Mouse (Mus musculus) Patski (cell line): ENCODE data around the gene Gm26938. TPM values are rescaled to one million over a fixed set of nuclear protein-coding genes. Genes with fewer than 3 reads are reported as not detected.

Experiments
- ATAC-seq: fragments of 100-300 bp; one replicate; pipeline ENCODE4 v1.8.0; 2021
- CTCF ChIA-PET: fragments of 350-600 bp; sonication (Branson Sonifier 250); formaldehyde crosslinking; loops from one replicate; lab custom pipeline; 2022; ENCODE audit warnings: inconsistent platforms; lab: Charles Lee
- POLR2A ChIA-PET: fragments of 350-600 bp; sonication (Branson Sonifier 250); formaldehyde crosslinking; loops from one replicate; lab custom pipeline; 2022; ENCODE audit warnings: antibody characterized with exemption, inconsistent platforms; lab: Charles Lee
- DNase-seq: peaks from one replicate; pipeline ENCODE4 v3.0.0-alpha.2; 2011; ENCODE audit warnings: low read depth, low spot score
- H3K27me3 ChIP-seq: fragments of 371-371 bp; one replicate; pipeline ENCODE4 v1.5.1; 2021
- CTCF ChIP-seq: fragments of 100-300 bp; IDR thresholded peaks from one replicate; pipeline ENCODE4 v1.5.1; 2021
- in situ Hi-C: fragments of 300-500 bp; cut with MboI; formaldehyde crosslinking; loops from 3 replicates; pipeline ENCODE4 v1.11.1; 2018; ENCODE audit warnings: low pct_unique_long_range_greater_than_20kb, mixed read lengths
- polyA plus RNA-seq: library from polyadenylated mRNA; unstranded; gene quantifications from one replicate; pipeline ENCODE4 v1.2.3, GENCODE M21; 2021

Gm26938 gene
- polyA plus RNA-seq, 1 experiment from 2014 or later, result not detected

- H3K27me3 ChIP-seq, result no peaks in the 10 kb centered on the region
- no peak for ATAC-seq
- no peak for TF ChIP-seq CTCF
- ChIA-PET CTCF (interaction anchor here (1.1 to 3.0 kb wide), 2 partner anchors 10 to 13 kb away, joined by 3 to 6 read pairs; no protein-coding TSS in a partner anchor), POLR2A (interaction anchor here (1.2 kb wide), 2 partner anchors 13 to 15 kb away, joined by 3 to 4 read pairs; partner anchors contain the start of gene Tmem184a)
- DNase-seq, result no peak
- in situ Hi-C loops, result no loop called here
These were observed 21.6 kb downstream of the Gm26938 start for GRCm38 (mm10) chr5:139804573-139805111.

- POLR2A ChIA-PET, result interaction anchor here (1.2 kb wide), 1 partner anchor 12 kb away, joined by 3 read pairs; no protein-coding TSS in a partner anchor
- in situ Hi-C loops, result no loop called here
- no peak for ATAC-seq
- CTCF ChIA-PET, result no interaction called here
- TF ChIP-seq CTCF, result no peak
- no peak for DNase-seq
- H3K27me3 ChIP-seq, result no peaks in the 10 kb centered on the region
These were observed 22.1 kb downstream of the Gm26938 start for GRCm38 (mm10) chr5:139804107-139804551.

- POLR2A ChIA-PET, result interaction anchor here (1.2 kb wide), 1 partner anchor 12 kb away, joined by 3 read pairs; no protein-coding TSS in a partner anchor
- no peak for ATAC-seq
- TF ChIP-seq CTCF, result no peak
- no peak for DNase-seq
- in situ Hi-C loops, result no loop called here
- H3K27me3 ChIP-seq, result no peaks in the 10 kb centered on the region
- CTCF ChIA-PET, result interaction anchor here (0.8 kb wide), 1 partner anchor 15 kb away, joined by 4 read pairs; no protein-coding TSS in a partner anchor
These were observed 22.6 kb downstream of the Gm26938 start for GRCm38 (mm10) chr5:139803601-139804102.

GRCm38 (mm10) chr5:139803165-139803564, 23.0 kb downstream of the Gm26938 start:
- TF ChIP-seq CTCF, result no peak
- H3K27me3 ChIP-seq, result no peaks in the 10 kb centered on the region
- ChIA-PET CTCF (interaction anchor here (0.8 kb wide), 1 partner anchor 16 kb away, joined by 4 read pairs; no protein-coding TSS in a partner anchor), POLR2A (interaction anchor here (1.2 kb wide), 1 partner anchor 11 kb away, joined by 3 read pairs; no protein-coding TSS in a partner anchor)
- DNase-seq (no peak), ATAC-seq (no peak)
- in situ Hi-C loops, result no loop called here

- POLR2A ChIA-PET, result no interaction called here
- TF ChIP-seq CTCF, result no peak
- in situ Hi-C loops, result no loop called here
- no peak for ATAC-seq
- no peak for DNase-seq
- CTCF ChIA-PET, result no interaction called here
- H3K27me3 ChIP-seq, result no peaks in the 10 kb centered on the region
These were observed 24.3 kb downstream of the Gm26938 start for GRCm38 (mm10) chr5:139801880-139802279.

GRCm38 (mm10) chr5:139801231-139801630, 25.0 kb downstream of the Gm26938 start:
- ChIA-PET CTCF (no interaction called here), POLR2A (interaction anchor here (0.9 kb wide), 1 partner anchor 11 kb away, joined by 3 read pairs; no protein-coding TSS in a partner anchor)
- in situ Hi-C loops, result no loop called here
- no peak for ATAC-seq
- no peak for TF ChIP-seq CTCF
- no peaks in the 10 kb centered on the region for H3K27me3 ChIP-seq
- DNase-seq, result no peak

- H3K27me3 ChIP-seq, result no peaks in the 10 kb centered on the region
- no peak for TF ChIP-seq CTCF
- in situ Hi-C loops, result no loop called here
- no peak for ATAC-seq
- DNase-seq, result no peak
- ChIA-PET POLR2A (interaction anchor here (0.9 kb wide), 2 partner anchors 8 to 12 kb away, joined by 3 read pairs; no protein-coding TSS in a partner anchor), CTCF (interaction anchor here (1.1 kb wide), 1 partner anchor 12 kb away, joined by 3 read pairs; no protein-coding TSS in a partner anchor)
These were observed 26.2 kb downstream of the Gm26938 start for GRCm38 (mm10) chr5:139799801-139800590.

GRCm38 (mm10) chr5:139799041-139799440, 27.2 kb downstream of the Gm26938 start:
- DNase-seq (no peak), ATAC-seq (no peak)
- in situ Hi-C loops, result no loop called here
- ChIA-PET POLR2A (interaction anchor here (0.6 kb wide), 1 partner anchor 321 kb away, joined by 3 read pairs; no protein-coding TSS in a partner anchor), CTCF (interaction anchor here (1.2 kb wide), 1 partner anchor 23 kb away, joined by 4 read pairs; the partner anchor contains the start of gene Ints1)
- H3K27me3 ChIP-seq, result no peaks in the 10 kb centered on the region
- TF ChIP-seq CTCF, result no peak

- ATAC-seq, result no peak
- no peak for DNase-seq
- no peak for TF ChIP-seq CTCF
- POLR2A ChIA-PET, result interaction anchor here (0.7 kb wide), 1 partner anchor 751 kb away, joined by 4 read pairs; no protein-coding TSS in a partner anchor
- in situ Hi-C loops, result no loop called here
- CTCF ChIA-PET, result interaction anchor here (1.2 kb wide), 1 partner anchor 22 kb away, joined by 4 read pairs; the partner anchor contains the start of gene Ints1
- H3K27me3 ChIP-seq, result no peaks in the 10 kb centered on the region
These were observed 27.9 kb downstream of the Gm26938 start for GRCm38 (mm10) chr5:139798168-139798900.
